Comparison of ENCODE assay signal across 8 mouse cellular contexts in the genomic region with DNA sequence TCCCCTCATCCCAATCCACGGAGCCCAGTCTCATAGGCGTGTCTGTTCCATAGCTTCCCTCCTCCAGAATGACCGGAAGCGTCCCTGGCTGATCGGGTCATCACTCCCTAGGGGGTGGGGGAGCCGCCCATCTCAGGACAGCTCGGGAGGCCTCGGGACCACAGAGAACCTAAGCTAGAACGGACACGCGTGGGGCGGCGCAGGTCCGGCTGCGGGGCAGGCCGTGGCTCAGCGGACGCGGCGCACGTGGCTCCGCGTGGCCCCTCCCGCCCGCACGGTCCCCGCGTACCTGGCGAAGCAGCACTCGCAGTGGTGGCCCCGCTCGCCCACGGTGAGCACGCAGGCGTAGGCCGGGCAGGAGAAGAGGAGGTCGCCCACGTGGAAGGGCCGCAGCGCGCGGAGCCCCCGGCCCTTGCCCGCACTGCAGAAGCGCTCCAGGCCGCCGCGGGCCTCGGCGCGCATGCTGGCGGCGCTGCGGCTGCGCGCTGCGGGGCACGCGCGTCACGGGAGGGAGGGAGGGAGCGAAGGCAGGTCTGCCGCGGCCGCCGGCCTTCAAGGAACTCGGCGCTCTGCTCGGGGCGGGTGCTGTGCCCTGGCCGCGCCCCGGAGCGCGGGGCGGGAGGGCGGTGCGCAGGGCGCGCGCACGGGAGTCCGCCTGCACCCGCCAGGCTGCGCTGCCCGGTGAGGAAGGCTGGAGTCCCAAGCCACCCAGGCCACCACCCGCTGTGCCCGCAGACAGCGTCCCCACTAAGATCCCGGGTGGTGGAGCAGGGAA. TPM values are rescaled to one million over a fixed set of nuclear protein-coding genes. Genes with fewer than 3 reads are reported as not detected.
DNase-seq lines count a peak whose midpoint lies in the region; ATAC-seq and TF ChIP-seq lines count a peak whose summit lies in the region.

A gene (minus strand): TSS at position 546 of the 775 bp plus-strand sequence.

- no peaks in the 10 kb centered on the region for H3K27me3 ChIP-seq in ES-Bruce4 (ENCODE audit: control insufficient read depth, insufficient read depth, low read length, poor library complexity, severe bottlenecking)
- H3K27me3 ChIP-seq in forebrain, embryonic 12.5 days: peaks cover 71% of the 10 kb centered on the region
- no peaks in the 10 kb centered on the region for H3K27me3 ChIP-seq in heart, postnatal 0 days (ENCODE audit: control insufficient read depth, insufficient read depth, low read length)
- no peaks in the 10 kb centered on the region for H3K27me3 ChIP-seq in liver, embryonic 16.5 days (ENCODE audit: control insufficient read depth, insufficient read depth, low read depth, low read length)
- H3K27me3 ChIP-seq in neural tube, embryonic 13.5 days: peaks cover 12% of the 10 kb centered on the region; the same call in 1 of the 2 replicates

- peak within 1 kb of the TSS; percentile 93 for H3K4me3 ChIP-seq in ES-Bruce4 (ENCODE audit: low read depth, low read length)
- peak within 1 kb of the TSS; percentile 73 for H3K4me3 ChIP-seq in forebrain, embryonic 12.5 days (replicated peaks)
- peak within 1 kb of the TSS; percentile 81 for H3K4me3 ChIP-seq in heart, postnatal 0 days (ENCODE audit: low read depth, low read length)
- peak within 1 kb of the TSS; percentile 65 for H3K4me3 ChIP-seq in liver, embryonic 16.5 days (ENCODE audit: low read depth, low read length)
- H3K4me3 ChIP-seq in neural tube, embryonic 13.5 days: peak within 1 kb of the TSS; percentile 79

- under 1% methylated on average over 65 of the region's 90 CpGs for WGBS in forebrain, embryonic 12.5 days
- under 1% methylated on average over 72 of the region's 90 CpGs for WGBS in heart, postnatal 0 days
- under 1% methylated on average over 84 of the region's 90 CpGs for WGBS in liver, embryonic 16.5 days (ENCODE audit: insufficient replicate concordance)
- under 1% methylated on average over 84 of the region's 90 CpGs for WGBS in neural tube, embryonic 13.5 days

- no peaks in the 10 kb centered on the region for H3K9me3 ChIP-seq in ES-Bruce4 (replicated peaks; ENCODE audit: control insufficient read depth, insufficient read depth, low read length, poor library complexity, severe bottlenecking)
- no peaks in the 10 kb centered on the region for H3K9me3 ChIP-seq in forebrain, embryonic 12.5 days
- no peaks in the 10 kb centered on the region for H3K9me3 ChIP-seq in heart, postnatal 0 days (replicated peaks; ENCODE audit: control insufficient read depth, low read length)
- no peaks in the 10 kb centered on the region for H3K9me3 ChIP-seq in liver, embryonic 16.5 days (replicated peaks; ENCODE audit: control insufficient read depth, low read length)
- H3K9me3 ChIP-seq in neural tube, embryonic 13.5 days: no peaks in the 10 kb centered on the region

- peak within 1 kb of the TSS; percentile 77 for H3K9ac ChIP-seq in ES-Bruce4 (ENCODE audit: low read depth, poor library complexity, severe bottlenecking)
- peak within 1 kb of the TSS; percentile 78 for H3K9ac ChIP-seq in forebrain, embryonic 12.5 days
- H3K9ac ChIP-seq in heart, postnatal 0 days (replicated peaks; ENCODE audit: low read depth, low read length): peak within 1 kb of the TSS; percentile 81
- peak within 1 kb of the TSS; percentile 65 for H3K9ac ChIP-seq in liver, embryonic 16.5 days (ENCODE audit: low read depth, low read length)
- peak within 1 kb of the TSS; percentile 83 for H3K9ac ChIP-seq in neural tube, embryonic 13.5 days

- H3K27ac ChIP-seq in ES-Bruce4 (ENCODE audit: insufficient read depth, low read length): no peak within 1 kb of the TSS
- H3K27ac ChIP-seq in forebrain, embryonic 12.5 days: 0 out of 2 replicates have a peak within 1 kb of the TSS, but pooled peaks have one; percentile 5
- H3K27ac ChIP-seq in heart, postnatal 0 days (ENCODE audit: low read depth): peak within 1 kb of the TSS; percentile 90
- no peak within 1 kb of the TSS for H3K27ac ChIP-seq in liver, embryonic 16.5 days (ENCODE audit: low read length)
- peak within 1 kb of the TSS; percentile 33; the same call in 1 of the 2 replicates for H3K27ac ChIP-seq in neural tube, embryonic 13.5 days (replicated peaks)

- TF ChIP-seq EP300 in ES-Bruce4 (IDR thresholded peaks at IDR 0.05; ENCODE audit: insufficient read depth, low read depth, low read length): no peak
- TF ChIP-seq EP300 in heart, postnatal 0 days (IDR thresholded peaks at IDR 0.05; ENCODE audit: low read depth): no peak

- TF ChIP-seq POLR2A in ES-Bruce4 (IDR thresholded peaks at IDR 0.05; ENCODE audit: insufficient read depth, low read length): no peak

- no peak for TF ChIP-seq CTCF in ES-Bruce4 (IDR thresholded peaks at IDR 0.05; ENCODE audit: low read depth, low read length)
- TF ChIP-seq CTCF in heart, postnatal 0 days (IDR thresholded peaks at IDR 0.05; ENCODE audit: low read depth): no peak

- peak; percentile 49 for DNase-seq in c-Kit-positive CD71-positive TER-119-positive erythroid progenitor cells, embryonic 14.5 days (ENCODE audit: low spot score)
- DNase-seq in heart, postnatal 0 days (ENCODE audit: low spot score): peak; percentile 90
- DNase-seq in kidney, postnatal 36 days: peak; percentile 77 to 82
- peak; percentile 75 for DNase-seq in testis, postnatal 10 days (ENCODE audit: low spot score)

- H3K4me2 ChIP-seq in forebrain, embryonic 12.5 days: peak within 1 kb of the TSS; percentile 98
- H3K4me2 ChIP-seq in heart, postnatal 0 days (ENCODE audit: low read depth, low read length): peak within 1 kb of the TSS; percentile 91
- H3K4me2 ChIP-seq in liver, embryonic 16.5 days (ENCODE audit: low read depth, low read length): peak within 1 kb of the TSS; percentile 67
- peak within 1 kb of the TSS; percentile 98 for H3K4me2 ChIP-seq in neural tube, embryonic 13.5 days

- peaks cover 5% of the 10 kb centered on the region for H3K4me1 ChIP-seq in ES-Bruce4 (ENCODE audit: control insufficient read depth, insufficient read depth, low read length)
- H3K4me1 ChIP-seq in forebrain, embryonic 12.5 days: peaks cover 36% of the 10 kb centered on the region
- peaks cover 32% of the 10 kb centered on the region for H3K4me1 ChIP-seq in heart, postnatal 0 days (ENCODE audit: control insufficient read depth, insufficient read depth)
- H3K4me1 ChIP-seq in liver, embryonic 16.5 days (ENCODE audit: control insufficient read depth, low read depth, low read length): peaks cover 4% of the 10 kb centered on the region; the same call in 1 of the 2 replicates
- peaks cover 22% of the 10 kb centered on the region for H3K4me1 ChIP-seq in neural tube, embryonic 13.5 days (replicated peaks)

- H3K36me3 ChIP-seq in ES-Bruce4 (ENCODE audit: control insufficient read depth, insufficient read depth, low read length, poor library complexity, severe bottlenecking): no peaks in the 10 kb centered on the region
- no peaks in the 10 kb centered on the region for H3K36me3 ChIP-seq in forebrain, embryonic 12.5 days (replicated peaks)
- H3K36me3 ChIP-seq in heart, postnatal 0 days (replicated peaks; ENCODE audit: control insufficient read depth, insufficient read depth, low read length): no peaks in the 10 kb centered on the region
- H3K36me3 ChIP-seq in liver, embryonic 16.5 days (ENCODE audit: control insufficient read depth, insufficient read depth): no peaks in the 10 kb centered on the region
- H3K36me3 ChIP-seq in neural tube, embryonic 13.5 days: no peaks in the 10 kb centered on the region

- peak; percentile 89 for ATAC-seq in forebrain, embryonic 12.5 days (ENCODE audit: low FRiP score)
- peak; percentile 81 for ATAC-seq in heart, postnatal 0 days (ENCODE audit: insufficient read depth, low read depth)
- ATAC-seq in liver, embryonic 16.5 days (ENCODE audit: low read depth): peak; percentile 91
- peak; percentile 92 for ATAC-seq in neural tube, embryonic 13.5 days (ENCODE audit: low read depth)

RNA-seq across cellular contexts. Expression of the gene that starts here (rescaled TPM):
- 31.5 and 34.8 TPM in 2 replicates for polyA plus RNA-seq in ES-Bruce4 (2011; ENCODE audit: insufficient read depth, insufficient read length, low read depth, missing spikeins)
- 38.0 and 42.7 TPM in 2 replicates for polyA plus RNA-seq in forebrain, embryonic 12.5 days (2016; fragmentation: Nextera tagmentation; extraction: Ambion mirVana)
- total RNA-seq in heart, postnatal 0 days (2014; rRNA removed; ENCODE audit: low replicate concordance): 218 and 234 TPM in 2 replicates
- polyA plus RNA-seq in heart, postnatal 0 days (2015; fragmentation: Nextera tagmentation; extraction: Ambion mirVana): 219 and 239 TPM in 2 replicates
- polyA plus RNA-seq in liver, embryonic 16.5 days (2015; fragmentation: Nextera tagmentation; extraction: Ambion mirVana): 19.4 and 21.1 TPM in 2 replicates
- 58.6 and 73.1 TPM in 2 replicates for polyA plus RNA-seq in neural tube, embryonic 13.5 days (2015; fragmentation: Nextera tagmentation; extraction: Ambion mirVana)

Comparison
In these comparisons a context has a peak if more than half of its experiments do, and no peak if none do; other contexts are left out.
1. H3K27ac ChIP-seq: peak in forebrain, embryonic 12.5 days (single experiment), heart, postnatal 0 days (single experiment) and neural tube, embryonic 13.5 days (single experiment); none in ES-Bruce4 (single experiment) and liver, embryonic 16.5 days (single experiment).
2. Peak in every context shown above with its lines, with median percentiles within 50 percentile points of each other: H3K4me3 ChIP-seq, H3K9ac ChIP-seq, DNase-seq, ATAC-seq and H3K4me2 ChIP-seq.